Mouse (Mus musculus) CH12F3 (cell line): ENCODE measurements around the gene Psmd3.
"Not testable (repeated sequence)": the region's sequence is repeated elsewhere in the genome, so short reads cannot be mapped to it uniquely, and the experiment has no call there.

Experiments used
- in situ Hi-C: fragments of 300-500 bp; cut with MboI; formaldehyde crosslinking; loops from 2 replicates; pipeline ENCODE4 v1.14.3; 2020; ENCODE audit warnings: low sequenced_read_pairs

The Psmd3 gene

GRCm38 (mm10) chr11:98713703-98714102 lies 31.3 kb downstream of the Psmd3 start:
- in situ Hi-C loops: no loop called here

- in situ Hi-C loops: no loop called here
These were observed 33.6 kb downstream of the Psmd3 start for GRCm38 (mm10) chr11:98715946-98716345.

GRCm38 (mm10) chr11:98717904-98718303 lies 35.5 kb downstream of the Psmd3 start:
- in situ Hi-C loops: no loop called here

GRCm38 (mm10) chr11:98720756-98721155 lies 38.4 kb downstream of the Psmd3 start:
- in situ Hi-C loops: loop anchor here (10.0 kb wide), 1 partner anchor 64 kb away; no protein-coding TSS in a partner anchor

GRCm38 (mm10) chr11:98721458-98722226 lies 39.3 kb downstream of the Psmd3 start:
- in situ Hi-C loops: loop anchor here (10.0 kb wide), 1 partner anchor 63 kb away; no protein-coding TSS in a partner anchor

- in situ Hi-C loops: loop anchor here (10.0 kb wide), 1 partner anchor 62 kb away; no protein-coding TSS in a partner anchor
These were observed 40.7 kb downstream of the Psmd3 start for GRCm38 (mm10) chr11:98723098-98723497.

- in situ Hi-C loops: loop anchor here (10.0 kb wide), 1 partner anchor 59 kb away; no protein-coding TSS in a partner anchor
These were observed 43.7 kb downstream of the Psmd3 start for GRCm38 (mm10) chr11:98725926-98726506.

GRCm38 (mm10) chr11:98729119-98729588 lies 46.8 kb downstream of the Psmd3 start, which contains the start of gene Med24:
Med24 (minus strand) TSS chr11:98729435.
- in situ Hi-C loops: loop anchor here (10.0 kb wide), 1 partner anchor 56 kb away; no protein-coding TSS in a partner anchor

- in situ Hi-C loops: no loop called here
These were observed 48.4 kb downstream of the Psmd3 start for GRCm38 (mm10) chr11:98730727-98731126.

GRCm38 (mm10) chr11:98731134-98731533 lies 48.8 kb downstream of the Psmd3 start:
- in situ Hi-C loops: no loop called here

GRCm38 (mm10) chr11:98734020-98734419 lies 51.7 kb downstream of the Psmd3 start:
- in situ Hi-C loops: no loop called here

- in situ Hi-C loops: no loop called here
These were observed 52.8 kb downstream of the Psmd3 start for GRCm38 (mm10) chr11:98735111-98735510.

GRCm38 (mm10) chr11:98736176-98736575 lies 53.8 kb downstream of the Psmd3 start:
- in situ Hi-C loops: no loop called here

GRCm38 (mm10) chr11:98737220-98737619 lies 54.9 kb downstream of the Psmd3 start:
- in situ Hi-C loops: not testable (repeated sequence)

- in situ Hi-C loops: no loop called here
These were observed 56.1 kb downstream of the Psmd3 start for GRCm38 (mm10) chr11:98738428-98738911.

GRCm38 (mm10) chr11:98738925-98739324 lies 56.6 kb downstream of the Psmd3 start:
- in situ Hi-C loops: no loop called here

GRCm38 (mm10) chr11:98740026-98740392 lies 57.7 kb downstream of the Psmd3 start:
- in situ Hi-C loops: no loop called here

GRCm38 (mm10) chr11:98740393-98741050 lies 58.2 kb downstream of the Psmd3 start, which contains the start of gene Thra:
Thra (plus strand) TSS chr11:98740638.
- in situ Hi-C loops: no loop called here

- in situ Hi-C loops: no loop called here
These were observed 58.8 kb downstream of the Psmd3 start for GRCm38 (mm10) chr11:98741051-98741620.

- in situ Hi-C loops: no loop called here
These were observed 59.5 kb downstream of the Psmd3 start for GRCm38 (mm10) chr11:98741622-98742396.
